Mouse (Mus musculus) spleen, adult 2 months (tissue): ENCODE measurements around the gene Acot3.

Source experiments
- CTCF ChIP-seq: fragments of 200-500 bp; IDR thresholded peaks from 2 replicates; pipeline ENCODE4 v1.5.1; 2011; ENCODE audit warnings: mild to moderate bottlenecking, inconsistent platforms; ENCODE audit not compliant: insufficient read depth, insufficient read length, insufficient replicate concordance; ENCODE audit errors: extremely low read depth
- POLR2A ChIP-seq: fragments of 200-500 bp; IDR thresholded peaks from 2 replicates; pipeline ENCODE4 v1.6.1; 2011; ENCODE audit warnings: low read depth, low read length, inconsistent platforms

DNA sequence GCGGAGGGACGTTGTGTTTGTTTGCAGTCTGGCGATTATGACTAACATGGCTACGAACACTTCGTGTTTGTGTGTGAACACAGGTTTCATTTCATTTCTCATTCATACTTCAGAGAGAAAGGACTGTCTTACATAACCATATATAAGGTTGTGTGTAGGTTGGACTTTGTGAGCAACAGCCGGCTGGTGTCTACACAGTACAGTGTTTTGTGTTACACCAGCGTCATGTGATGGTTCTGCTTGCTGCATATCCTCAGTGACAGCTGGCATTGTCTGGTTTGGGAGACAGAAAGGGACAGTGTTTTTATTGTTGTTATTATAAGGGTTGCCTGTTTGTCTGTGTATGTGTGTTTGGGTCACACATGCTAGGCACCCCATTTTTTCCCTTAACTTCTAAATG is 38.2 kb upstream of the Acot3 start:
- TF ChIP-seq CTCF, result no peak
- no peak for TF ChIP-seq POLR2A
